Mouse (Mus musculus) heart, postnatal 14 days (tissue): Measurements from ENCODE around the gene Ipcef1. TPM values are rescaled to one million over a fixed set of nuclear protein-coding genes. Genes with fewer than 3 reads are reported as not detected.
"Not testable (repeated sequence)": the region's sequence is repeated elsewhere in the genome, so short reads cannot be mapped to it uniquely, and the experiment has no call there.

Experiments used
- DNase-seq, 2 experiments: peaks; one replicate each; pipeline ENCODE4 v3.0.0; 2021 to 2022
- intact Hi-C: fragments of 180-260 bp; cut with DNase I; formaldehyde crosslinking; loops from one replicate; pipeline ENCODE4 v1.15.1; 2025
- total RNA-seq, 2 experiments: library from RNA; stranded (reverse); gene quantifications; 2 replicates each; pipeline ENCODE4 v1.2.3; 2021

Gene Ipcef1
- total RNA-seq, 2 experiments from 2014 or later = 0.49 to 0.50 TPM

GRCm38 (mm10) chr10:6900126-6900525, 152.2 kb downstream of the Ipcef1 start:
- DNase-seq = no peak
- intact Hi-C loops = no loop called here

- no peak for DNase-seq
- intact Hi-C loops = no loop called here
Measured at GRCm38 (mm10) chr10:6896659-6897303, 155.5 kb downstream of the Ipcef1 start.

DNA sequence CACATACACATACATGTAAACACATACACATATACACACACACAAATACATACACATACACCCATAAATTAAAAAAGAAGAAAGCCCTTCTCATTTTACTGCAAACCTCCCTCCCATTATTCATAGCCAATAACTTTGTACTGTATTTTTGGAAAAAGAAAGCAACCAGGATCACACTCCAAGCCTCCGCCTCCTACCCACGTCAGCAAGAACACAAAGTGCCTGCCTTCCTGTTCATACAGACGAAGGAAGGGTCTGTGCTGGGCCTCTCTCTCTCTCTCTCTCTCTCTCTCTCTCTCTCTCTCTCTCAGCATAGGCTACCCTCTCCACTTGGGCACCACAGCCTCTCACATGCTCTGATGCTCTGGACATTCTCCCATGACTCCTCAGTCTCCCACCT, 156.5 kb downstream of the Ipcef1 start:
- intact Hi-C loops = no loop called here
- no peak for DNase-seq

DNA sequence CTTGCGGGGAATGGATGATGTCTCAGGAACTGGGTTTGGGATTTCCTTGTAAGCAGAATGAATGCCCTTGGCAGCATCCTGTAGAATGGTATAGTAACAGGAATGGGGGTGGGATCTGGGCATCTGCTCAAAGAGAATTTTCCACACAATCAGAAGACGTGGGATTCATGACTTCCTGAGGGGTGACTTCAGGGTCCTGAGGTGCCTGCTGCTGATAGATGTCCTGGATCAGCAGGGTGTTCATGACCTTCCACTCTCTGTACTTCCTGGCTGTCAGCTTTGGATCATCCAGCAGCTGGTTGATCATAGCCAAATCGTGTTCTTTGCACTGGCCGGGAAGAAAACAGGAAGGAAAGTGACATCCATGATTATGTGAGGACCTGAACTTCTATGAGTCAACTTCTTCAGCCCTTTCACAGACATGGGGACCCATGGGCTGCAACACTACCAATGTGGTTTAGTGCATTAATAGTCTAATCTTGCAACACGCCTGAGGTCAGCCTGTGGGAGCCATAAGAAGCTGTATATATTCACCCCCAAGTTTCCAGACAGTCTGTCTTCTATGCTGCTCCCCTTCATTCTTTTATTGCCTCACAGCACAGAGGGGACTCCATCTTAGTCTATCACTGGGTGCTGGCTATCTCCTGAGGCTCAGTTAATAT, 161.8 kb downstream of the Ipcef1 start:
- intact Hi-C loops = no loop called here
- no peak for DNase-seq

GRCm38 (mm10) chr10:6889640-6890245, 162.5 kb downstream of the Ipcef1 start:
- no peak for DNase-seq
- intact Hi-C loops = loop anchor here (10.0 kb wide), 1 partner anchor 445 kb away; no protein-coding TSS in a partner anchor

- intact Hi-C loops = loop anchor here (2.0 to 10.0 kb wide), 2 partner anchors 189 to 449 kb away; no protein-coding TSS in a partner anchor
- no peak for DNase-seq
Measured at GRCm38 (mm10) chr10:6885460-6885859, 166.8 kb downstream of the Ipcef1 start.

DNA sequence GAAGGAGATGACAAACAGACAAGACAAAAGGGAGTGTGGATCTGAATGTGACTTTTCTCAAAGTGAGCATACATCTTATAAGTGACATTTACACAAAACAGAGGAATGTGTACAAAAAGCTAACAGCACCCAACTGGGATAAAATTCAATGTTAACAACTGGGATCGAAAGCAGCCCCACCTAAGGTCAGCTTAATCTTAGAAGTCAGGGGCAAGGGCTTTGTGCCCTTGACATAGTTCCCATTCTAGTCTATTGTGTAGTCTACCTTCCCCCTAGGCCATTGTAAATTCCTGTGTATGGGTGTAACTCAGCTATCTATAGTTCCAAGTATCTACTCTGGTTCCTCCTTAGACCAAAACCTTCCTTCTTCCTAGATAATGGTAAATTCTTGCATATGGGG, 170.2 kb downstream of the Ipcef1 start:
- not testable (repeated sequence) for DNase-seq
- intact Hi-C loops = loop anchor here (10.0 kb wide), 1 partner anchor 453 kb away; no protein-coding TSS in a partner anchor

- DNase-seq = no peak
- intact Hi-C loops = no loop called here
Measured at GRCm38 (mm10) chr10:6878276-6878881, 173.9 kb downstream of the Ipcef1 start.

DNA sequence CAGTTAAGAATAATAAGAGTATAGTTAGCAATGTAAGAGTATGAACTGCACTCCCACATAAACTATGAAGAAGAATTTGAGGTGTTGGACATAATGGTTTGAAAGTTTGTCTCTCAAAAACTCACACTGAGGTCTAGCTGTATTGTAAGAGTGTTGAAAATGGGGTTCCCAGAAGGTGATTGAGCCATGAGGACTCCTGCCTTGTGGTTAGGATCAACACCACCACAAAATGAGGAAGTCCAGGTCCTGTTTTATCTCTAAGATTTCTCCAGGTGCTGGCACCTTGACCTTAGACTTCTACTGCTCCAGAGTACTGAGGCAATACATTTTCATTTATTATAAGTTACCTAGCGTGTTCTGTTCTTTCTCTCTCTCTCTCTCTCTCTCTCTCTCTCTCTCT, 178.4 kb downstream of the Ipcef1 start:
- intact Hi-C loops = no loop called here

DNA sequence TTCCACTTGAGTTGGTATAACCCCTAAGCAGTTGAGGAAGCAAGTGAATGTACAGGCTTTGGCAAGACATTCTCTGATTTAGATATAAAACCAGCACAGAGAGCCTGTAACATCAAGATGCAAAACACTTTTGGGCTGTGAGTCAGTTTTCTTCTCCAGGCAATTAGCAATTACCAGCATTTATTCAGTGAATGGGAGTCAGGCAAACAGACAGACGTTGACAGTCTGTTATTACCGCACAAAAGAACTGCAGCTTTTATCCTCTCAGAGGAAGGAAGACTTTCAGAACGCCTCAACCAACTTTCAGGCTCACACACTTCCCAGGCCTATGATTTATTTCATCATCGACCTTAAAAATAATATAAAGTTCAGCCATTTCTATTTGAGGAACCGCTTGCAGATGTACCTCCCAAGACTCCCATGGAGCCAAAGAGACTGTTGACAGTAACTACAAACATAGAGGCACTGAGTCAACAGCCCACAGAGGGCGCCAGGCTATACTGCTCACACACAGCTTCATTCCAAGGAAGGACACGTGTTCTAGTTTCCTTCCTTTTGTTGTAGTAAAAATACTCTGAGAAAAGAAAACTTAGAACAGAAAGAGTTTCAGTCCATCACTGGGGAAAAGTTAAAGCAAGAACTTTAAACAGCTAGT, 180.7 kb downstream of the Ipcef1 start:
- intact Hi-C loops = no loop called here
- DNase-seq = no peak

More for the DNA sequence above, 178.4 kb downstream of the Ipcef1 start:
- DNase-seq = no peak

GRCm38 (mm10) chr10:6855812-6856211, 196.5 kb downstream of the Ipcef1 start:
- intact Hi-C loops = no loop called here
- DNase-seq = no peak

- no peak for DNase-seq
- intact Hi-C loops = no loop called here
Measured at GRCm38 (mm10) chr10:6848834-6849233, 203.4 kb downstream of the Ipcef1 start.

DNA sequence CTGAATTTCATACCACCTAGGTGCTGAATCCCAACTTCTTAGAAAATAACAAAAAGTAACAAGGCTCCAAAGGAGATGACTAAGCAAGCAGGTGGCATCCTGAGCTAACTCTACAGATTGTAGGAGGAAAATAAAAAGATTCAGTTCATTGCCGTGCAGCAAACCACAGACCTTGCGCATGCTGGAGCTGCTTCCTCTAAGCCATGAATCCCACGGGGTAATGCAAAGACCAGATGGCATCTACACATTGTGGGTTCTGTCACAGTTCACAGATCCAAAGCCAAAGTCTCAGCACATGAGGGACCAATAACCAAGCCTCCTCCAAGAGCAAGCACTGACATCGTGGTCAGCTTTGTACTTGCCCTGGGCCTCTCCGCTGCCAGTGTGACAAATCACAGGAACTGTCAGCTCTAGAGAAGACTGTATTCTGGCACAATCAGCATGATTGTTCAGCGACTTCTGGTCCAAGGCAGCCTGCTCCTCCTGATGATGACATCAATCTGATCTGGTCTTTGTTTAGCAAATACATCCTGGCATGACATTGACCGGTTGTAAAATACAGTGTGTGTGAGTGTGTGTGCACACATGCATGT, 204.0 kb downstream of the Ipcef1 start:
- DNase-seq = no peak
- intact Hi-C loops = no loop called here

GRCm38 (mm10) chr10:6846283-6846682, 206.0 kb downstream of the Ipcef1 start:
- no peak for DNase-seq
- intact Hi-C loops = no loop called here

- intact Hi-C loops = no loop called here
Measured at GRCm38 (mm10) chr10:6842225-6842624, 210.1 kb downstream of the Ipcef1 start.

More at GRCm38 (mm10) chr10:6842225-6842624, 210.1 kb downstream of the Ipcef1 start:
- no peak for DNase-seq

Other genes starting within 250 kb of the Ipcef1 start
- gene Cnksr3, start 159.8 kb upstream of the Ipcef1 start, total RNA-seq = 10 to 100 TPM; 21.9 to 22.5 TPM